ENCODE assay signal across 19 mouse cellular contexts in the genomic region with DNA sequence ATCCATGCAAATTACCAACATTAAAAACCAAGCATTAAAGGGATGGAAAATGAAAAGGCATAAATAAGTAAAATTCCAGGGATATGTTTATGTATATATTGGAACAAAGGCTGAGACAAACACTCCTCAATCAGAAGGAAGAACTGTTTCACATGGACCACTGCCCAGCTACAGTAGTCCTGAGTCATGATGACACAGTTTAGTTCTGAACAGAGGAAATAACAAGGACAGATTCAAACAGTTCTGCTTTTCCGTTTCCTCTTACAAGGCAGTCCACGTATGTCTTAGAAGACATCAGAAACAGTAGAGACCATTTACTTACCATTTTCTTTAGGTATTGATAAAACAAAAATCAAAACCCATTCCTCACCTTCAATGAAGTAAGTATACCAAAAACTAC. TPM values are rescaled to one million over a fixed set of nuclear protein-coding genes. Genes with fewer than 3 reads are reported as not detected.
DNase-seq lines count a peak whose midpoint lies in the region; ATAC-seq lines count a peak whose summit lies in the region.
"Had no signal": no experiment of that assay in that cellular context is flagged by ENCODE, and none has a peak within 500 bp of the region (broad histone marks: within the 10 kb centered on the region; RNA-seq: fewer than 3 reads in every experiment).

No protein-coding gene starts in this region.

- no peak overlapping the region for H3K4me3 ChIP-seq in heart, embryonic 10.5 days
- H3K4me3 ChIP-seq in forebrain, embryonic 16.5 days (replicated peaks; ENCODE audit: low read length) = no peak overlapping the region
- H3K4me3 ChIP-seq: limb, embryonic 10.5 days; midbrain, embryonic 13.5 days; neural tube, embryonic 12.5 days had no signal

- ATAC-seq in neutrophil, adult 5-6 weeks (ENCODE audit: extremely low read depth, insufficient number of reproducible peaks, low FRiP score, poor library complexity, severe bottlenecking) = peak; percentile 98
- no peak for ATAC-seq in forebrain, embryonic 16.5 days
- ATAC-seq: midbrain, embryonic 13.5 days had no signal

- H3K9ac ChIP-seq in forebrain, embryonic 16.5 days (replicated peaks; ENCODE audit: low read depth, low read length) = no peak overlapping the region
- H3K9ac ChIP-seq: lung, embryonic 14.5 days; midbrain, embryonic 13.5 days; neural tube, embryonic 12.5 days had no signal

- H3K4me1 ChIP-seq in heart, embryonic 10.5 days = no peaks in the 10 kb centered on the region
- no peaks in the 10 kb centered on the region for H3K4me1 ChIP-seq in forebrain, embryonic 16.5 days (replicated peaks; ENCODE audit: control insufficient read depth, insufficient read depth, low read length)
- H3K4me1 ChIP-seq: limb, embryonic 10.5 days; midbrain, embryonic 13.5 days; neural tube, embryonic 12.5 days had no signal

- WGBS in heart, embryonic 10.5 days = 77% methylated on average over 2 of the region's 2 CpGs
- WGBS in forebrain, embryonic 16.5 days = 82% methylated on average over 2 of the region's 2 CpGs

- H3K4me2 ChIP-seq in forebrain, embryonic 16.5 days (ENCODE audit: low read length) = no peak overlapping the region
- H3K4me2 ChIP-seq: lung, embryonic 14.5 days; midbrain, embryonic 13.5 days; neural tube, embryonic 12.5 days had no signal

- H3K36me3 ChIP-seq in heart, embryonic 10.5 days = peaks cover 36% of the 10 kb centered on the region
- H3K36me3 ChIP-seq in forebrain, embryonic 16.5 days (ENCODE audit: control insufficient read depth, insufficient read depth) = peaks cover 18% of the 10 kb centered on the region

- DNase-seq in heart, adult 11 months = peak; percentile 70
- DNase-seq in heart, embryonic 10.5 days (ENCODE audit: low spot score) = no peak
- peak; percentile 28 for DNase-seq in lung, postnatal 25 days (ENCODE audit: low spot score)
- no peak for DNase-seq in lung, postnatal 4 days
- DNase-seq in fibroblast of lung, adult 2 months (ENCODE audit: low read depth) = peak; percentile 26
- DNase-seq in thymus, postnatal 10 days (ENCODE audit: low spot score in 2 of 2) = no peak
- DNase-seq: cerebellum, adult 11-12 months; gastrocnemius, postnatal 36 days; heart, postnatal 4 days; lung, embryonic 14.5 days; retina, postnatal 1 day; spleen, adult 18-20 months had no signal

- no peak overlapping the region for H3K27ac ChIP-seq in heart, embryonic 10.5 days
- H3K27ac ChIP-seq in forebrain, embryonic 16.5 days (ENCODE audit: low read length) = no peak overlapping the region
- H3K27ac ChIP-seq: kidney, postnatal 0 days; limb, embryonic 10.5 days; midbrain, embryonic 13.5 days; neural tube, embryonic 12.5 days; stomach, postnatal 0 days had no signal

- no peaks in the 10 kb centered on the region for H3K27me3 ChIP-seq in heart, embryonic 10.5 days (ENCODE audit: insufficient read depth, poor library complexity, severe bottlenecking)
- no peaks in the 10 kb centered on the region for H3K27me3 ChIP-seq in forebrain, embryonic 16.5 days (replicated peaks; ENCODE audit: control insufficient read depth, insufficient read depth, low read length)
- H3K27me3 ChIP-seq: midbrain, embryonic 13.5 days; neural tube, embryonic 12.5 days had no signal

- H3K9me3 ChIP-seq in heart, embryonic 10.5 days = no peaks in the 10 kb centered on the region
- no peaks in the 10 kb centered on the region for H3K9me3 ChIP-seq in forebrain, embryonic 16.5 days (ENCODE audit: control insufficient read depth, low read length)
- H3K9me3 ChIP-seq: limb, embryonic 10.5 days; midbrain, embryonic 13.5 days; neural tube, embryonic 12.5 days had no signal

RNA-seq across cellular contexts. Expression of a gene that starts 22.4 kb away (rescaled TPM):
- 42.9 and 58.3 TPM in 2 replicates for polyA plus RNA-seq in heart, embryonic 10.5 days (2016; fragmentation: Nextera tagmentation; extraction: Ambion mirVana)
- total RNA-seq in neutrophil, adult 5-6 weeks (2017) = 11.8 and 17.1 TPM in 2 replicates
- polyA plus RNA-seq in forebrain, embryonic 16.5 days (2015; fragmentation: Nextera tagmentation; extraction: Ambion mirVana) = 37.7 and 41.0 TPM in 2 replicates

RNA-seq across cellular contexts. Expression of a gene that starts 41.8 kb away (rescaled TPM):
- polyA plus RNA-seq in heart, embryonic 10.5 days (2016; fragmentation: Nextera tagmentation; extraction: Ambion mirVana) = 16.7 and 17.5 TPM in 2 replicates
- 153 and 199 TPM in 2 replicates for total RNA-seq in neutrophil, adult 5-6 weeks (2017)
- 37.7 and 41.1 TPM in 2 replicates for polyA plus RNA-seq in forebrain, embryonic 16.5 days (2015; fragmentation: Nextera tagmentation; extraction: Ambion mirVana)

Comparison
In these comparisons a context has a peak if more than half of its experiments do, and no peak if none do; other contexts are left out.
1. DNase-seq: peak in heart, adult 11 months (single experiment), lung, postnatal 25 days (single experiment) and fibroblast of lung, adult 2 months (single experiment); none in heart, embryonic 10.5 days (single experiment), lung, postnatal 4 days (0 of 2) and thymus, postnatal 10 days (0 of 2).